Mouse (Mus musculus): ENCODE data around the gene Cd28. TPM values are rescaled to one million over a fixed set of nuclear protein-coding genes. Genes with fewer than 3 reads are reported as not detected.

The Cd28 gene
- polyA plus RNA-seq, 1 experiment: not detected

- no peak overlapping the region for H3K4me3 ChIP-seq (ENCODE audit: low read depth, low read length)
- no peaks in the 10 kb centered on the region for H3K36me3 ChIP-seq (ENCODE audit: control insufficient read depth, insufficient read depth, low read length, poor library complexity, severe bottlenecking)
- TF ChIP-seq EP300 (IDR thresholded peaks at IDR 0.05; ENCODE audit: insufficient read depth, low read depth, low read length): no peak
- TF ChIP-seq POLR2A (IDR thresholded peaks at IDR 0.05; ENCODE audit: insufficient read depth, low read length): no peak
- TF ChIP-seq CTCF (IDR thresholded peaks at IDR 0.05; ENCODE audit: low read depth, low read length): no peak
- H3K27me3 ChIP-seq (ENCODE audit: control insufficient read depth, insufficient read depth, low read length, poor library complexity, severe bottlenecking): no peaks in the 10 kb centered on the region
- H3K27ac ChIP-seq (ENCODE audit: insufficient read depth, low read length): no peak overlapping the region
- H3K9me3 ChIP-seq (replicated peaks; ENCODE audit: control insufficient read depth, insufficient read depth, low read length, poor library complexity, severe bottlenecking): no peaks in the 10 kb centered on the region
- H3K4me1 ChIP-seq (ENCODE audit: control insufficient read depth, insufficient read depth, low read length): no peaks in the 10 kb centered on the region
- no peak overlapping the region for H3K9ac ChIP-seq (ENCODE audit: low read depth, poor library complexity, severe bottlenecking)
Measured at GRCm38 (mm10) chr1:60776166-60776565, 59.6 kb downstream of the Cd28 start.

- Histone ChIP-seq H3K4me3 (ENCODE audit: low read depth, low read length) (no peak overlapping the region), H3K4me1 (ENCODE audit: control insufficient read depth, insufficient read depth, low read length) (no peaks in the 10 kb centered on the region), H3K27ac (ENCODE audit: insufficient read depth, low read length) (no peak overlapping the region), H3K36me3 (ENCODE audit: control insufficient read depth, insufficient read depth, low read length, poor library complexity, severe bottlenecking) (no peaks in the 10 kb centered on the region), H3K27me3 (ENCODE audit: control insufficient read depth, insufficient read depth, low read length, poor library complexity, severe bottlenecking) (no peaks in the 10 kb centered on the region), H3K9me3 (replicated peaks; ENCODE audit: control insufficient read depth, insufficient read depth, low read length, poor library complexity, severe bottlenecking) (no peaks in the 10 kb centered on the region), H3K9ac (ENCODE audit: low read depth, poor library complexity, severe bottlenecking) (no peak overlapping the region)
- TF ChIP-seq CTCF (IDR thresholded peaks at IDR 0.05; ENCODE audit: low read depth, low read length) (no peak), EP300 (IDR thresholded peaks at IDR 0.05; ENCODE audit: insufficient read depth, low read depth, low read length) (no peak), POLR2A (IDR thresholded peaks at IDR 0.05; ENCODE audit: insufficient read depth, low read length) (no peak)
Measured at GRCm38 (mm10) chr1:60776906-60777305, 60.3 kb downstream of the Cd28 start.

- Histone ChIP-seq H3K36me3 (ENCODE audit: control insufficient read depth, insufficient read depth, low read length, poor library complexity, severe bottlenecking) (no peaks in the 10 kb centered on the region), H3K4me1 (ENCODE audit: control insufficient read depth, insufficient read depth, low read length) (no peaks in the 10 kb centered on the region), H3K4me3 (ENCODE audit: low read depth, low read length) (no peak overlapping the region), H3K27me3 (ENCODE audit: control insufficient read depth, insufficient read depth, low read length, poor library complexity, severe bottlenecking) (no peaks in the 10 kb centered on the region), H3K9ac (ENCODE audit: low read depth, poor library complexity, severe bottlenecking) (no peak overlapping the region), H3K9me3 (replicated peaks; ENCODE audit: control insufficient read depth, insufficient read depth, low read length, poor library complexity, severe bottlenecking) (no peaks in the 10 kb centered on the region), H3K27ac (ENCODE audit: insufficient read depth, low read length) (no peak overlapping the region)
- TF ChIP-seq EP300 (IDR thresholded peaks at IDR 0.05; ENCODE audit: insufficient read depth, low read depth, low read length) (no peak), CTCF (IDR thresholded peaks at IDR 0.05; ENCODE audit: low read depth, low read length) (no peak), POLR2A (IDR thresholded peaks at IDR 0.05; ENCODE audit: insufficient read depth, low read length) (no peak)
Measured at GRCm38 (mm10) chr1:60778465-60779115, 62.0 kb downstream of the Cd28 start.

GRCm38 (mm10) chr1:60779176-60779575 lies 62.6 kb downstream of the Cd28 start:
- H3K4me3 ChIP-seq (ENCODE audit: low read depth, low read length): no peak overlapping the region
- no peaks in the 10 kb centered on the region for H3K36me3 ChIP-seq (ENCODE audit: control insufficient read depth, insufficient read depth, low read length, poor library complexity, severe bottlenecking)
- H3K27ac ChIP-seq (ENCODE audit: insufficient read depth, low read length): no peak overlapping the region
- no peak overlapping the region for H3K9ac ChIP-seq (ENCODE audit: low read depth, poor library complexity, severe bottlenecking)
- no peaks in the 10 kb centered on the region for H3K27me3 ChIP-seq (ENCODE audit: control insufficient read depth, insufficient read depth, low read length, poor library complexity, severe bottlenecking)
- no peak for TF ChIP-seq EP300 (IDR thresholded peaks at IDR 0.05; ENCODE audit: insufficient read depth, low read depth, low read length)
- TF ChIP-seq POLR2A (IDR thresholded peaks at IDR 0.05; ENCODE audit: insufficient read depth, low read length): no peak
- TF ChIP-seq CTCF (IDR thresholded peaks at IDR 0.05; ENCODE audit: low read depth, low read length): no peak
- no peaks in the 10 kb centered on the region for H3K4me1 ChIP-seq (ENCODE audit: control insufficient read depth, insufficient read depth, low read length)
- no peaks in the 10 kb centered on the region for H3K9me3 ChIP-seq (replicated peaks; ENCODE audit: control insufficient read depth, insufficient read depth, low read length, poor library complexity, severe bottlenecking)

- Histone ChIP-seq H3K9ac (ENCODE audit: low read depth, poor library complexity, severe bottlenecking) (no peak overlapping the region), H3K9me3 (replicated peaks; ENCODE audit: control insufficient read depth, insufficient read depth, low read length, poor library complexity, severe bottlenecking) (peaks cover 6% of the 10 kb centered on the region), H3K4me3 (ENCODE audit: low read depth, low read length) (no peak overlapping the region), H3K27me3 (ENCODE audit: control insufficient read depth, insufficient read depth, low read length, poor library complexity, severe bottlenecking) (no peaks in the 10 kb centered on the region), H3K36me3 (ENCODE audit: control insufficient read depth, insufficient read depth, low read length, poor library complexity, severe bottlenecking) (no peaks in the 10 kb centered on the region), H3K27ac (ENCODE audit: insufficient read depth, low read length) (no peak overlapping the region), H3K4me1 (ENCODE audit: control insufficient read depth, insufficient read depth, low read length) (no peaks in the 10 kb centered on the region)
- TF ChIP-seq CTCF (IDR thresholded peaks at IDR 0.05; ENCODE audit: low read depth, low read length) (no peak), EP300 (IDR thresholded peaks at IDR 0.05; ENCODE audit: insufficient read depth, low read depth, low read length) (no peak), POLR2A (IDR thresholded peaks at IDR 0.05; ENCODE audit: insufficient read depth, low read length) (no peak)
Measured at GRCm38 (mm10) chr1:60781666-60782065, 65.1 kb downstream of the Cd28 start.

GRCm38 (mm10) chr1:60793717-60794116 lies 77.1 kb downstream of the Cd28 start:
- Histone ChIP-seq H3K36me3 (ENCODE audit: control insufficient read depth, insufficient read depth, low read length, poor library complexity, severe bottlenecking) (no peaks in the 10 kb centered on the region), H3K27me3 (ENCODE audit: control insufficient read depth, insufficient read depth, low read length, poor library complexity, severe bottlenecking) (no peaks in the 10 kb centered on the region), H3K27ac (ENCODE audit: insufficient read depth, low read length) (no peak overlapping the region), H3K4me3 (ENCODE audit: low read depth, low read length) (no peak overlapping the region), H3K9ac (ENCODE audit: low read depth, poor library complexity, severe bottlenecking) (no peak overlapping the region), H3K9me3 (replicated peaks; ENCODE audit: control insufficient read depth, insufficient read depth, low read length, poor library complexity, severe bottlenecking) (no peaks in the 10 kb centered on the region), H3K4me1 (ENCODE audit: control insufficient read depth, insufficient read depth, low read length) (no peaks in the 10 kb centered on the region)
- TF ChIP-seq POLR2A (IDR thresholded peaks at IDR 0.05; ENCODE audit: insufficient read depth, low read length) (no peak), CTCF (IDR thresholded peaks at IDR 0.05; ENCODE audit: low read depth, low read length) (no peak), EP300 (IDR thresholded peaks at IDR 0.05; ENCODE audit: insufficient read depth, low read depth, low read length) (no peak)

Data from ES-Bruce4 (cell line).